Mouse (Mus musculus) stomach, embryonic 14.5 days (tissue): Measurements from ENCODE around the gene Nr2f2. TPM values are rescaled to one million over a fixed set of nuclear protein-coding genes. Genes with fewer than 3 reads are reported as not detected.

Experiments used
- ATAC-seq: fragments of 200-750 bp; cut with Nextera tagmentation; 2 replicates; pipeline ENCODE4 v1.8.0; 2017; ENCODE audit warnings: low read depth, moderate TSS enrichment; ENCODE audit not compliant: insufficient number of reproducible peaks, insufficient read depth, low FRiP score
- H3K27ac ChIP-seq: fragments of 300-500 bp; sonication (generic); 2 replicates; pipeline ENCODE4 v1.5.1; 2014; ENCODE audit warnings: mild to moderate bottlenecking, low read length, moderate library complexity, mixed read lengths
- H3K27me3 ChIP-seq: fragments of 300-500 bp; sonication (generic); 2 replicates; pipeline ENCODE4 v1.6.1; 2014; ENCODE audit warnings: low read length, control low read depth, mixed read lengths; ENCODE audit not compliant: control insufficient read depth, insufficient read depth
- H3K36me3 ChIP-seq: fragments of 300-500 bp; sonication (generic); 2 replicates; pipeline ENCODE4 v1.6.1; 2014; ENCODE audit warnings: mild to moderate bottlenecking, control low read depth, low read length, moderate library complexity, mixed read lengths; ENCODE audit not compliant: control insufficient read depth, insufficient read depth
- H3K4me1 ChIP-seq: fragments of 300-500 bp; sonication (generic); 2 replicates; pipeline ENCODE4 v1.6.1; 2014; ENCODE audit warnings: low read length, control low read depth, mixed read lengths; ENCODE audit not compliant: control insufficient read depth, insufficient read depth
- H3K4me2 ChIP-seq: fragments of 300-500 bp; sonication (generic); replicated peaks from 2 replicates; pipeline ENCODE4 v1.6.1; 2014; ENCODE audit warnings: low read depth, low read length, control low read depth
- H3K4me3 ChIP-seq: fragments of 300-500 bp; sonication (generic); 2 replicates; pipeline ENCODE4 v1.5.1; 2014; ENCODE audit warnings: low read depth, low read length, control low read depth
- H3K9ac ChIP-seq: fragments of 300-500 bp; sonication (generic); replicated peaks from 2 replicates; pipeline ENCODE4 v1.6.1; 2014; ENCODE audit warnings: low read depth, mild to moderate bottlenecking, control low read depth, low read length, moderate library complexity, mixed read lengths
- H3K9me3 ChIP-seq: fragments of 300-500 bp; sonication (generic); 2 replicates; pipeline ENCODE4 v1.6.1; 2016; ENCODE audit warnings: low read depth, low read length, control low read depth; ENCODE audit not compliant: control insufficient read depth
- WGBS: fragments of 180-500 bp; shearing (Covaris S2); extraction: QIAGEN DNeasy Blood & Tissue Kit; methylation state at CpG from one replicate; pipeline ENCODE4 v1.1.7; 2014; 5-methylcytosine and 5-hydroxymethylcytosine counted together
- polyA plus RNA-seq: library from polyadenylated mRNA; unstranded; fragments of >200 nt; fragmentation: Nextera tagmentation; extraction: Ambion mirVana; gene quantifications from 2 replicates; pipeline ENCODE4 v1.2.1, GENCODE M21; 2014

The Nr2f2 gene
- polyA plus RNA-seq, 1 experiment from 2014 or later = 111 TPM

- H3K36me3 ChIP-seq = peaks cover 7% of the 10 kb centered on the region; the same call in 1 of the 2 replicates
- H3K9ac ChIP-seq = peak overlapping the region; percentile 86
- no peaks in the 10 kb centered on the region for H3K27me3 ChIP-seq
- 0% methylated on average over 49 of the region's 55 CpGs for WGBS
- H3K4me1 ChIP-seq = peaks cover 39% of the 10 kb centered on the region; the same call in 1 of the 2 replicates
- H3K4me2 ChIP-seq = peak overlapping the region; percentile 78
- peak overlapping the region; percentile 98 for H3K27ac ChIP-seq
- ATAC-seq = peak; percentile 70
- H3K4me3 ChIP-seq = peak overlapping the region; percentile 58
- H3K9me3 ChIP-seq = no peaks in the 10 kb centered on the region
These were observed 15.6 kb downstream of the Nr2f2 start for GRCm38 (mm10) chr7:70350781-70351551.

GRCm38 (mm10) chr7:70349981-70350670 is 16.4 kb downstream of the Nr2f2 start:
- Histone ChIP-seq H3K4me1 (peaks cover 45% of the 10 kb centered on the region; the same call in 1 of the 2 replicates), H3K4me3 (peak overlapping the region; percentile 58), H3K27ac (peak overlapping the region; percentile 98), H3K9me3 (no peaks in the 10 kb centered on the region), H3K27me3 (no peaks in the 10 kb centered on the region), H3K36me3 (no peaks in the 10 kb centered on the region; the same call in 1 of the 2 replicates), H3K9ac (peak overlapping the region; percentile 86), H3K4me2 (peak overlapping the region; percentile 78)
- no peak; the same call in 1 of the 2 replicates for ATAC-seq
- 12% methylated on average over 20 of the region's 20 CpGs for WGBS

- Histone ChIP-seq H3K4me1 (peaks cover 45% of the 10 kb centered on the region; the same call in 1 of the 2 replicates), H3K27ac (peak overlapping the region; percentile 98), H3K9ac (peak overlapping the region; percentile 86), H3K9me3 (no peaks in the 10 kb centered on the region), H3K36me3 (peaks cover 6% of the 10 kb centered on the region; the same call in 1 of the 2 replicates), H3K4me2 (peak overlapping the region; percentile 78), H3K4me3 (peak overlapping the region; percentile 58), H3K27me3 (no peaks in the 10 kb centered on the region)
- ATAC-seq = no peak
- WGBS = 19% methylated on average over 11 of the region's 11 CpGs
These were observed 17.4 kb downstream of the Nr2f2 start for GRCm38 (mm10) chr7:70348977-70349615.

GRCm38 (mm10) chr7:70348064-70348976 is 18.2 kb downstream of the Nr2f2 start:
- H3K27me3 ChIP-seq = no peaks in the 10 kb centered on the region
- H3K27ac ChIP-seq = peak overlapping the region; percentile 98
- H3K4me1 ChIP-seq = peaks cover 45% of the 10 kb centered on the region; the same call in 1 of the 2 replicates
- 24% methylated on average over 30 of the region's 30 CpGs for WGBS
- H3K9me3 ChIP-seq = no peaks in the 10 kb centered on the region
- peak overlapping the region; percentile 78 for H3K4me2 ChIP-seq
- no peak for ATAC-seq
- peak overlapping the region; percentile 45 for H3K9ac ChIP-seq
- peak overlapping the region; percentile 58 for H3K4me3 ChIP-seq
- H3K36me3 ChIP-seq = peaks cover 7% of the 10 kb centered on the region; the same call in 1 of the 2 replicates

- Histone ChIP-seq H3K4me1 (peaks cover 45% of the 10 kb centered on the region; the same call in 1 of the 2 replicates), H3K4me2 (peak overlapping the region; percentile 78), H3K27ac (peak overlapping the region; percentile 98), H3K9me3 (no peaks in the 10 kb centered on the region), H3K27me3 (no peaks in the 10 kb centered on the region), H3K4me3 (peak overlapping the region; percentile 58; the same call in 1 of the 2 replicates), H3K36me3 (peaks cover 7% of the 10 kb centered on the region; the same call in 1 of the 2 replicates), H3K9ac (peak overlapping the region; percentile 45)
- WGBS = 37% methylated on average over 14 of the region's 14 CpGs
- no peak for ATAC-seq
These were observed 18.9 kb downstream of the Nr2f2 start for GRCm38 (mm10) chr7:70347618-70347958.

GRCm38 (mm10) chr7:70346951-70347617 is 19.5 kb downstream of the Nr2f2 start:
- no peaks in the 10 kb centered on the region for H3K27me3 ChIP-seq
- no peaks in the 10 kb centered on the region for H3K9me3 ChIP-seq
- ATAC-seq = no peak
- H3K4me2 ChIP-seq = peak overlapping the region; percentile 78
- H3K9ac ChIP-seq = peak overlapping the region; percentile 45; the same call in 1 of the 2 replicates
- 22% methylated on average over 20 of the region's 20 CpGs for WGBS
- peaks cover 7% of the 10 kb centered on the region; the same call in 1 of the 2 replicates for H3K36me3 ChIP-seq
- peak overlapping the region; percentile 58; the same call in 1 of the 2 replicates for H3K4me3 ChIP-seq
- peaks cover 45% of the 10 kb centered on the region; the same call in 1 of the 2 replicates for H3K4me1 ChIP-seq
- H3K27ac ChIP-seq = peak overlapping the region; percentile 98

GRCm38 (mm10) chr7:70346010-70346536 is 20.5 kb downstream of the Nr2f2 start:
- Histone ChIP-seq H3K27ac (peak overlapping the region; percentile 98), H3K9me3 (no peaks in the 10 kb centered on the region), H3K4me2 (peak overlapping the region; percentile 78), H3K9ac (peak overlapping the region; percentile 41; the same call in 1 of the 2 replicates), H3K36me3 (peaks cover 7% of the 10 kb centered on the region; the same call in 1 of the 2 replicates), H3K4me1 (peaks cover 45% of the 10 kb centered on the region; the same call in 1 of the 2 replicates), H3K4me3 (peak overlapping the region; percentile 30; the same call in 1 of the 2 replicates), H3K27me3 (no peaks in the 10 kb centered on the region)
- WGBS = 2% methylated on average over 35 of the region's 35 CpGs
- no peak for ATAC-seq
